21 mouse cellular contexts compared by ENCODE assay signal in genomic region chr2:156512028-156512427, GRCm38 (mm10). TPM values are rescaled to one million over a fixed set of nuclear protein-coding genes. Genes with fewer than 3 reads are reported as not detected.
DNase-seq lines count a peak whose midpoint lies in the region; TF ChIP-seq lines count a peak whose summit lies in the region.
"Had no signal": no experiment of that assay in that cellular context is flagged by ENCODE, and none has a peak within 500 bp of the region (broad histone marks: within the 10 kb centered on the region; RNA-seq: fewer than 3 reads in every experiment).

No protein-coding gene starts in this region.

- H3K4me3 ChIP-seq in left cerebral cortex, adult 2 months: no peak overlapping the region
- H3K4me3 ChIP-seq: embryonic facial prominence, embryonic 13.5 days; embryonic facial prominence, embryonic 15.5 days; erythroblast, embryonic 14.5 days; forebrain, embryonic 10.5 days; forebrain, embryonic 12.5 days had no signal

- DNase-seq in left cerebral cortex, adult 2 months (ENCODE audit: extremely low spot score in 1 of 2, low spot score in 2 of 2): peak in 1 of 2 experiments; percentile 47
- DNase-seq in left cerebral cortex, adult 8-10 months (ENCODE audit: low spot score in 2 of 2): no peak
- peak; percentile 47 for DNase-seq in right cerebral cortex, adult 18-20 months
- DNase-seq in right cerebral cortex, postnatal 4 days: no peak
- peak; percentile 50 for DNase-seq in R1 (ENCODE audit: low read depth, low spot score)
- no peak for DNase-seq in thymus, postnatal 10 days (ENCODE audit: low spot score in 2 of 2)
- DNase-seq in layer of hippocampus, adult 9-10 months (ENCODE audit: low spot score): no peak
- DNase-seq: adrenal gland, adult 2 months; adrenal gland, postnatal 10 days; adrenal gland, postnatal 25 days; cerebellum, adult 11-12 months; cerebellum, adult 2 months; cerebellum, adult 9-11 months; cerebellum, postnatal 14 days; cerebellum, postnatal 36 days; embryo, embryonic 11 days had no signal

- intact Hi-C loops in left cerebral cortex, adult 2 months (cut with DNase I): no loop called here

- peak overlapping the region; percentile 44; the same call in 1 of the 2 replicates for H3K27ac ChIP-seq in left cerebral cortex, adult 2 months
- H3K27ac ChIP-seq: embryonic facial prominence, embryonic 13.5 days; embryonic facial prominence, embryonic 15.5 days; forebrain, embryonic 10.5 days; forebrain, embryonic 12.5 days had no signal

- TF ChIP-seq CTCF in left cerebral cortex, adult 2 months (IDR thresholded peaks at IDR 0.05): no peak

RNA-seq across cellular contexts. Expression of gene Aar2, which starts 35.4 kb away (rescaled TPM):
- 10 to 100 TPM; 37.3 to 39.6 TPM for total RNA-seq in left cerebral cortex, adult 2 months (2021)
- total RNA-seq in left cerebral cortex, adult 8-10 months (2022): 10 to 100 TPM; 34.8 to 36.6 (median 35.9) TPM

Comparison
In these comparisons a context has a peak if more than half of its experiments do, and no peak if none do; other contexts are left out.
1. DNase-seq: peak in right cerebral cortex, adult 18-20 months (single experiment) and R1 (single experiment); none in left cerebral cortex, adult 8-10 months (0 of 2), right cerebral cortex, postnatal 4 days (single experiment), thymus, postnatal 10 days (0 of 2) and layer of hippocampus, adult 9-10 months (single experiment).